Mouse (Mus musculus) gonadal fat pad, adult 2 months (tissue): ENCODE measurements around the gene Epb41l3. TPM values are rescaled to one million over a fixed set of nuclear protein-coding genes. Genes with fewer than 3 reads are reported as not detected.

Experiments
- DNase-seq: peaks from one replicate; pipeline ENCODE4 v3.0.0-alpha.2; 2012; ENCODE audit warnings: low read depth
- polyA plus RNA-seq: library from polyadenylated mRNA; depleted of rRNA; stranded (reverse); fragments of >200 nt; gene quantifications from 2 replicates; pipeline ENCODE4 v1.2.3, GENCODE M21; 2012; rRNA removed

Gene Epb41l3
- polyA plus RNA-seq: 4.3 and 9.3 TPM in 2 replicates

GRCm38 (mm10) chr17:69075501-69076237 lies at the start of gene Epb41l3:
TSS of gene Epb41l3 (plus strand) at chr17:69075683.
- no peak for DNase-seq

DNA sequence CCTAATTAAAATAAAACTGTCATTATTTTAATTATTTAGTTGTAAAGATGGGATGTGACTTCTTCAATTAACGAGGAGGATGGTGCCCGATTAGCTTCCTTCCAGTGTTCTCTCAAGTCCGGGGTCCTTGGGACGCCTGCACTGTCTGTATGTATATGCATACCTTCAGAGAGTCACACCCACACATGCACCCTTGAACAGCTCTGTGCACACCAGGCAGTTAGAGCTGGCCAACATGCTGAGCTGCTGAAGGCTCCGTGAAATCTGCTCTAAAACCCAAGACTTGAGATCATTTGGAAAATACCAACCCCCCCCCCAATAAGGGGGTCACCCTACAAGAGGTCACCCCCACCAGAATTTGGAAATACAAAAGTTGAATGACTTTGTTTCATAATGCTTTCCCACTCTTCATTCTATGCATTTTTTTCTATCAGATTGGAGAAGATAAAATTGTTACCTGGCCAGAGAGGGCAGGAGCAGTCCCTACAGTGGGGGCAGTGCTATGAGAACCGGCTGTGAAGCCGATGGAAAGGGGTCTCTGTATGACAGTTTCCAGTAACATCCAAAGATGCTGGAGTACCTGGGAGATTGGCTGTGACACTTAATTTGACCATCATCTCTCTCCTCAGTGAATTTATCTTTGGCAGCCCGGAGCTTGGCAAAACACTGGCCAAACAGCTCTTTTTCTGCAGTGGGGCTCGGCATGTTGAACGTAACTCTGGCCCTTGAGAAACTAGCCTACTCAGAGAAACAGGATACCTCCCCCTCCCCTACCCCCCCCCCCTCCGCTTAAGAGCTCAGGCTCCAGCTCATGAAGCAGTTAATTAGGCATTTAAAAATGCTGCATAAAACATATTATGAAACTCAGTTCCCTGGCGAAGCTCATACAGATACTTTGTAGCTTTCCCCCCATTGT lies 36.5 kb upstream of the Epb41l3 start:
- no peak for DNase-seq

DNA sequence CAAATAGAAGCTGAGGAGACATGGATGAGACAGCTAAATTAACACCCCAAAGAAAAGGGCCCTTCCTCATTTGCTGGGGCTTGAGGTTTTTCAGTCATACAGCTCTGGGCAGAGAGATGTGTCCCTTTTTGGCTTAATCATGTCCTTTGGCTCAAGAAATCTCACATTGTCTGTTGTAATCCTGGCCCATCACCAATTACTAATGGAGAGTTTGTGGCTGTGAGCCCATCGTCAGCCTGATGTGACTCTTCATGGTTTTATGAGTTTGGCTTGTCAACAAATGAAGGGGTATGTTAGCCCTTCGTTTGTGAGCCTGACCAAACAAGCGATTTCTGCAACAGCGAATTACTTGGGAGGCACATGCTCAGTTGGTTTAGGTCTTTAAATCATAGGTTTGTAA lies 34.0 kb upstream of the Epb41l3 start:
- no peak for DNase-seq

DNA sequence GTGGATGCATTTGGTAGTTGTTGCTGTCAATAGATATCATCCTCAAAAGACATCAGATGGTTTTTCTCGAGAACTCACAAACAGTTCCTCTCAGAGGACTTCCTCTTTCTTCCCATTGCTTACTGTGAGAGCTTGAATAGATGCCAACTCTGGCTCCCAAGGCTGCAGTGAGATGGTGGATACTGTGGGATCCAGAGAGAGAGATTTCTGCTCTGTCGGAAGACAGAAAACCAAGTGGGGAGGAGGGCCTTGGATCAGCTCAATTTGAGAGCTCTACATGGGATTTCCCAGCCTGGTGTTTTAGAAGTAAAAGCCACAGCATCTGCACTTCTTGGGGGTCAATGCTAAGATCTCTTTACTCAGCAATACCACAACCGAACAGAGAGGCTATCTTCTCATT lies 26.7 kb upstream of the Epb41l3 start:
- DNase-seq: no peak

- no peak for DNase-seq
Observed at GRCm38 (mm10) chr17:69054029-69054428, 21.5 kb upstream of the Epb41l3 start.

DNA sequence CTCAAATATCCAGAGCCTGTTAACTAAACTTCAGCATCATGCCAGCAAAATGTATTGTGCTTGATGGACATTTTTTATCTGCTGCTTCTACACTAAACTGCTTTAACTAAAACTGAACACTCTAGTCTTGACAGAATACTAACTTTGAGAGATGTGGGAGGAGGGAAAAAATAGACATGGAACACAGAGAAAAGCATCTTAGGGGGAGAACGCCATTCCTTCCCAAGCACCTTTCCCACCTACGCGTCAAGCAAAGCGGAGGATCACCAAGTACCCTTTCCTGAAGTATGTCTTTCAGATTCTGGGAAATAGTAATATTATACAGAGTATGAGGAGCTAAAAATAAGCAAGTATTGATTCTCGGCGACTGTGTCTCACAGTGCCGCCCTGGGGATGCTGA lies 15.7 kb upstream of the Epb41l3 start:
- DNase-seq: no peak

DNA sequence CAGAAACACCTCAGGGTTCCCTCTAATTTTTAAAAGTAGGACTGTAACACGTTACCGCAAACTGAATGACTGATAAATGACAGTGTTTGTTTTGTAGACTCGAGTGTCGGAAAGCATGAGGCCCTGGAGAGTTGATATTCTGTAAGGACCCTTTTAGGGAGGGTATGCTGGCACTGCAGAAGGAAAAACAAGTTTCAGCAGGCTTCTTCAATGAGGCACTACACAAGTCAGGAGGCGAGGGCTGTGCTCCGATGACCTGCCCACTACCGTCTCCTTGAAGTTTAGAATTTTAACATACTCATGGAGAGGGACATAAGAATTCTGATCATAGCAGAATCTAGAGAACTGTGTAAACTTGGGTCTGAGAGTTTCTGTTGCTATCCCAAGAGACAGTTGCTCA lies 15.1 kb upstream of the Epb41l3 start:
- no peak for DNase-seq

GRCm38 (mm10) chr17:69061883-69062745 lies 13.4 kb upstream of the Epb41l3 start:
- no peak for DNase-seq

- DNase-seq: no peak
Observed at GRCm38 (mm10) chr17:69067937-69068739, 7.3 kb upstream of the Epb41l3 start.

- DNase-seq: no peak
Observed at GRCm38 (mm10) chr17:69074095-69074494, 1.4 kb upstream of the Epb41l3 start.

GRCm38 (mm10) chr17:69076238-69076625 lies 749 bp downstream of the Epb41l3 start:
- no peak for DNase-seq

DNA sequence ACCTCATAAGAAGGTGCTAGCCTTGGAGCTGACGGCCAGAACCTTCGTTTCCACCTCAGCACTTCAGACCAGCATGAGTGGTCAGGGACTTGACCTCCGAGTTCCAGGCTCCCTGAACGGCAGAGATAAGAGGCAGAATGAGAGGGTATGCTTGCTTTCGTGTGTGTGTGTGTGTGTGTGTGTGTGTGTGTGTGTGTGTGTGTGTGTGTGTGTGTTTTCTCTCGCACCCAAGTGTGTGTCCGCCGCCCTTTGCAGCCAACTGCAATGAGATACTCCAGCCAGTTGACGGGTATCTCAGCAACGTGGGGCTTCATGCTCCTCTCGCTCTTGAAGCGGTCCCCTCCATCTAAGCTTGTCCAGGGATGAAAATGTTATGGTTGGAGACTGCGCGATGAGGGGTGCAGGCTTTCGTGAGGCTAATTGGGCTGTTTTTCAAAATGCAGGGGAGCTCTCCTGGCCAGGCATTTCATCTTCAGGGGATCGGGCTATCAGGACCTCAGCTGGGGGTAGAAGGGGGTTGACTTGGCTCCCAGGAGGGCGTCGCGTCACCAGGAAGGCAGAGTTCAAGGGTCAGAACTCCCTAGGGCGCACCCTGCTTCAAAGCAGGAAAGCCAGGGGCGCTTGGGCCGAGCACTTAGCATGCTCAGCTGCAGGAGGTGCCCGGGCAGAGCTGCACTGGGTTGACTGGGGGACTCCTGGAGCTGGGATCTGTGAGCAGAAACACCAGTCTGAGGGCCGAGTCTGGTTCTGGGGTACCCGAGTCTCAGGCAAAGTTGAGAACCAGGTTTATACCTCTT lies 1.5 kb downstream of the Epb41l3 start:
- no peak for DNase-seq

GRCm38 (mm10) chr17:69077544-69077920 lies 2.0 kb downstream of the Epb41l3 start:
- DNase-seq: no peak

- DNase-seq: no peak
Observed at GRCm38 (mm10) chr17:69082316-69082715, 6.8 kb downstream of the Epb41l3 start.

DNA sequence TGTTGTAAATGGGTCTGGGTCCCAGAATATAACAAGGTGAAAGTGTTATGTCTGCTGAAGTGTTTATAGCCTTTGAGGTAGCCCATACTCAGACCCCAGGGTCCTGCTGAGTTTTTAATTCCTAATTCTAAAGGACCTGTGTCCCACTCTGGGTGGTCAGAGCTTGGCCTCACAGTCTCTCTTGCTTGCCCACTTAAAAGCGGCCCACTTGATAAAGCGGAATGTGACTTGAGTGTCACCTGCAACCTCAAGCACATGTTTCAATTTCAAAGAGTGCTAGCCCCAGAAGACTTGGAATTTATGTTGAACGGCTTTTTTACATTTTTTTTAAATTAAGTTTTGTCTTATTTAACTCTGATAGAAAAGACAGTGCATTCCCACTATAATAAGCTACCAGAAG lies 16.1 kb downstream of the Epb41l3 start:
- no peak for DNase-seq

- no peak for DNase-seq
Observed at GRCm38 (mm10) chr17:69097068-69097467, 21.6 kb downstream of the Epb41l3 start.

GRCm38 (mm10) chr17:69097955-69098354 lies 22.5 kb downstream of the Epb41l3 start:
- no peak for DNase-seq

- DNase-seq: no peak
Observed at GRCm38 (mm10) chr17:69103326-69103725, 27.8 kb downstream of the Epb41l3 start.

DNA sequence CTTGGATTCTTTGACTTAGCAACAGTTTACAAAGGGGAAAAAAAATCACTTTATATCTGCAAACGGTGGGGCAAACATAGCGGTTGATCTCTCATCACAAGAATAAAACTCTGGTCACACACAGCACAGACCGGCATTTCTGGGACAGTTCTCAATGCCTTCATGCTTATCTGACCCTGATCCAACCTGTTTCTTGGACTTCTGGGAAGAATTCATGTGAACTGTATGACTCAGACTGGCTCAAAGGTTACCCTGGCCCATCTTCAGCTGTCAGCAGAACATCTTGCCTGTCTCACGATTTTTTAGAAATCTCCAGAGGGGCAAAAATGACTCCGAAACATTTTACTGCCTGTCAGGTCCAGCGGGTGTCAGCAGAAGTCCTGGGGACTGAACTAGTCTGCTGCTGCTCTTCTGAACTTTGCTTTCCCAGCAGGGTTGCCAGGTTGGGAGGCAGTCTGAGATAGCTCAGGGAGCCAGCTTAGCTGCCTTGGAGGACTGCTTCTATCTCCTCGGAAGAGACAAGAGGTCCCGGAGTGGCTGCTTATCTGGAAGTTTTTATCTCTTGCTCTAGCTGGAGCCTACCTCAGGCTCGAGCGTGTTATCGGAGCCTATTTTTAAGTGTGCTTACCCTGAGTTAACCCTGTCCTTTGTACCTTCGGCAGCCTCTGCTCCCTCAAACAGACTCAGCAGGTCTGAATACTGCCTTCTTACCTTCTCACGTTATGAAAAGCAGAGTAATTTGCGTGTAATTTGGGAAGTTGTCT lies 29.7 kb downstream of the Epb41l3 start:
- DNase-seq: no peak
